Mouse (Mus musculus): ENCODE data around the gene Camk1.

The Camk1 gene

GRCm38 (mm10) chr6:113343177-113344092 is at the start of gene Camk1:
Gene Camk1 (minus strand): TSS chr6:113343984.
- CTCF ChIA-PET: no interaction called here

- CTCF ChIA-PET: no interaction called here
Measured at GRCm38 (mm10) chr6:113392387-113393071, 48.7 kb upstream of the Camk1 start.

- CTCF ChIA-PET: no interaction called here
Measured at GRCm38 (mm10) chr6:113392015-113392386, 48.2 kb upstream of the Camk1 start.

- CTCF ChIA-PET: no interaction called here
Measured at GRCm38 (mm10) chr6:113390715-113391114, 46.9 kb upstream of the Camk1 start.

- CTCF ChIA-PET: interaction anchor here (0.7 kb wide), 1 partner anchor 55 kb away, joined by 3 read pairs; no protein-coding TSS in a partner anchor
Measured at GRCm38 (mm10) chr6:113388960-113389359, 45.2 kb upstream of the Camk1 start, which contains the start of gene Ttll3. Gene Ttll3 (plus strand): TSS chr6:113389260.

- CTCF ChIA-PET: no interaction called here
Measured at GRCm38 (mm10) chr6:113386025-113386424, 42.2 kb upstream of the Camk1 start.

GRCm38 (mm10) chr6:113385160-113385714 is 41.5 kb upstream of the Camk1 start:
- CTCF ChIA-PET: no interaction called here

- CTCF ChIA-PET: interaction anchor here (0.5 kb wide), 1 partner anchor 592 kb away, joined by 7 read pairs; no protein-coding TSS in a partner anchor
Measured at GRCm38 (mm10) chr6:113384351-113384927, 40.7 kb upstream of the Camk1 start.

- CTCF ChIA-PET: no interaction called here
Measured at GRCm38 (mm10) chr6:113380480-113380879, 36.7 kb upstream of the Camk1 start.

- CTCF ChIA-PET: interaction anchor here (1.1 kb wide), 1 partner anchor 10 kb away, joined by 3 read pairs; no protein-coding TSS in a partner anchor
Measured at GRCm38 (mm10) chr6:113379246-113379645, 35.5 kb upstream of the Camk1 start.

GRCm38 (mm10) chr6:113377496-113378385 is 34.0 kb upstream of the Camk1 start, which contains the start of the genes Tada3 and Arpc4:
Gene Tada3 (minus strand): TSS chr6:113377883.
Gene Arpc4 (plus strand): TSS chr6:113378115.
- CTCF ChIA-PET: interaction anchor here (0.6 to 1.1 kb wide), 3 partner anchors 8 to 142 kb away, joined by 3 to 6 read pairs (median 4); no protein-coding TSS in a partner anchor

GRCm38 (mm10) chr6:113377172-113377495 is 33.4 kb upstream of the Camk1 start:
- CTCF ChIA-PET: interaction anchor here (0.6 kb wide), 1 partner anchor 141 kb away, joined by 4 read pairs; no protein-coding TSS in a partner anchor

- CTCF ChIA-PET: no interaction called here
Measured at GRCm38 (mm10) chr6:113373491-113373890, 29.7 kb upstream of the Camk1 start.

GRCm38 (mm10) chr6:113370194-113370929 is 26.6 kb upstream of the Camk1 start:
- CTCF ChIA-PET: interaction anchor here (1.1 kb wide), 1 partner anchor 8 kb away, joined by 3 read pairs; no protein-coding TSS in a partner anchor

- CTCF ChIA-PET: no interaction called here
Measured at GRCm38 (mm10) chr6:113368577-113368976, 24.8 kb upstream of the Camk1 start.

- CTCF ChIA-PET: no interaction called here
Measured at GRCm38 (mm10) chr6:113368124-113368523, 24.3 kb upstream of the Camk1 start.

GRCm38 (mm10) chr6:113367574-113367973 is 23.8 kb upstream of the Camk1 start:
- CTCF ChIA-PET: no interaction called here

GRCm38 (mm10) chr6:113366639-113367038 is 22.9 kb upstream of the Camk1 start:
- CTCF ChIA-PET: no interaction called here

- CTCF ChIA-PET: no interaction called here
Measured at GRCm38 (mm10) chr6:113364518-113365135, 20.8 kb upstream of the Camk1 start.

- CTCF ChIA-PET: no interaction called here
Measured at GRCm38 (mm10) chr6:113362241-113362640, 18.5 kb upstream of the Camk1 start.

Data from spleen, embryonic (tissue).